Mouse (Mus musculus) forebrain, embryonic 10.5 days (tissue): ENCODE results near the gene Mfsd1. TPM values are rescaled to one million over a fixed set of nuclear protein-coding genes. Genes with fewer than 3 reads are reported as not detected.

Experiments
- polyA plus RNA-seq: library from polyadenylated mRNA; unstranded; fragments of >200 nt; fragmentation: Nextera tagmentation; extraction: Ambion mirVana; gene quantifications from 2 replicates; pipeline ENCODE4 v1.2.1, GENCODE M21; 2016

The Mfsd1 gene
- polyA plus RNA-seq, 1 experiment from 2014 or later, result 56.4 TPM

Other genes with a start within 250 kb of the Mfsd1 start
- 23.0 and 24.4 TPM in 2 replicates for gene Mlf1, start 208.6 kb upstream of the Mfsd1 start, polyA plus RNA-seq
- gene Gm17402, start 207.6 kb upstream of the Mfsd1 start, polyA plus RNA-seq, result not detected in 2 replicates
- 56.5 and 63.7 TPM in 2 replicates for gene Gfm1, start 152.6 kb upstream of the Mfsd1 start, polyA plus RNA-seq
- gene Lxn, start 118.8 kb upstream of the Mfsd1 start, polyA plus RNA-seq, result 34.7 and 40.1 TPM in 2 replicates
- 0.23 and 0.42 TPM in 2 replicates for gene Rarres1, start 67.2 kb upstream of the Mfsd1 start, polyA plus RNA-seq